10 mouse cellular contexts compared by ENCODE assay signal in the genomic region with DNA sequence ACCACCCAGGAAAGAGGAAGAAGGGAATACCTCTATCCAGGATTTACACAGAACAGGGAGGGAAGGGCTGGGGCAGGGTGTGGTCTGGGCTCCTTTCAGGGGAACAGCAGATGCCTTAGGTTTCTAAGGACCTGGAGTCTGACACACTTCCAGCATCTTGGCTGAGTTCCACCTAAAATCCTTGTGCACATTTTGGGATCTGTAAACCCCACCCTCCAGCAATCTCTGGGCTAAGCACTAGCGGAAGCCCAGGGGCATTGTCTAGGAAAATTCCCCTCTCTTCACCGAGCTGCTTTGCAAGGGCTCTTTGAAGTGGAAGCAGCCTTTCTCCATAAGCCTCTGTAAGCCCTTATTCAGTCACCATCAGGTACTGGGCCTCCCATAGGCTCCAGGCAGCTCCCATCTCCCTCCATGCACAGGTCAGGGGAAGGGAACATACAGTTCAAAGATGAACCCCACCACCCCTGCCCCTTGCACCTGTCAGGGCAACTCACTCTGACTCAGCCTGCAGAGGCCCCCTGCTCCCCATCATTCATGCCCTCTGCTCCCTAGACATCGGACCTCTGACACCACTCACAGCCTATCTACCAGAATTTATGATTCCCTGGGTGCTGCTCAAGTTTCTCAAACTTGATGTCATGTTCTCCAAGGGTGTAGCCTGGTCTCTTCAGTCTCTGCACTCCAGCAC. TPM values are rescaled to one million over a fixed set of nuclear protein-coding genes. Genes with fewer than 3 reads are reported as not detected.
DNase-seq lines count a peak whose midpoint lies in the region; ATAC-seq and TF ChIP-seq lines count a peak whose summit lies in the region.
"Had no signal": no experiment of that assay in that cellular context is flagged by ENCODE, and none has a peak within 500 bp of the region (broad histone marks: within the 10 kb centered on the region; RNA-seq: fewer than 3 reads in every experiment).

No protein-coding gene starts in this region.

- no peak for ATAC-seq in hindbrain, embryonic 16.5 days
- ATAC-seq in hindbrain, embryonic 14.5 days (ENCODE audit: low FRiP score) = no peak
- ATAC-seq in limb, embryonic 14.5 days (ENCODE audit: low FRiP score, low read depth) = peak; percentile 27; the same call in 1 of the 2 replicates
- ATAC-seq in cerebellum, adult (ENCODE audit: insufficient number of reproducible peaks, low FRiP score, low TSS enrichment) = no peak
- ATAC-seq: hindbrain, postnatal 0 days had no signal

- H3K79me3 ChIP-seq in C2C12 (ENCODE audit: low read depth) = no peaks in the 10 kb centered on the region

- H3K9me3 ChIP-seq in hindbrain, embryonic 16.5 days (ENCODE audit: control insufficient read depth, low read length) = no peaks in the 10 kb centered on the region
- no peaks in the 10 kb centered on the region for H3K9me3 ChIP-seq in hindbrain, embryonic 14.5 days (ENCODE audit: control insufficient read depth, low read length)
- no peaks in the 10 kb centered on the region for H3K9me3 ChIP-seq in limb, embryonic 14.5 days (ENCODE audit: control insufficient read depth, low read length)

- peaks cover 12% of the 10 kb centered on the region for H3K4me1 ChIP-seq in hindbrain, embryonic 16.5 days (ENCODE audit: control insufficient read depth, insufficient read depth, low read depth, low read length)
- H3K4me1 ChIP-seq in hindbrain, embryonic 14.5 days (replicated peaks; ENCODE audit: control insufficient read depth, insufficient read depth, low read length) = peaks cover 5% of the 10 kb centered on the region; the same call in 1 of the 2 replicates
- peaks cover 17% of the 10 kb centered on the region for H3K4me1 ChIP-seq in limb, embryonic 14.5 days (ENCODE audit: control insufficient read depth, insufficient read depth, low read length)

- H3K4me2 ChIP-seq in hindbrain, embryonic 16.5 days (ENCODE audit: low read length) = no peak overlapping the region
- no peak overlapping the region for H3K4me2 ChIP-seq in hindbrain, embryonic 14.5 days (replicated peaks)
- no peak overlapping the region for H3K4me2 ChIP-seq in limb, embryonic 14.5 days (replicated peaks; ENCODE audit: low read depth, low read length, severe bottlenecking)

- H3ac ChIP-seq in C2C12 (ENCODE audit: control insufficient read depth, insufficient read length, low read depth) = no peak overlapping the region

- no peaks in the 10 kb centered on the region for H3K27me3 ChIP-seq in hindbrain, embryonic 16.5 days (replicated peaks; ENCODE audit: control insufficient read depth, insufficient read depth, low read length)
- H3K27me3 ChIP-seq in hindbrain, embryonic 14.5 days (ENCODE audit: control insufficient read depth, insufficient read depth, low read length) = no peaks in the 10 kb centered on the region
- H3K27me3 ChIP-seq in C2C12 (ENCODE audit: control insufficient read depth, insufficient read depth, insufficient read length) = no peaks in the 10 kb centered on the region
- H3K27me3 ChIP-seq in limb, embryonic 14.5 days (ENCODE audit: control insufficient read depth, insufficient read depth, low read length) = no peaks in the 10 kb centered on the region

- 38% methylated on average over 3 of the region's 3 CpGs for WGBS in hindbrain, embryonic 16.5 days
- 36% methylated on average over 3 of the region's 3 CpGs for WGBS in hindbrain, embryonic 14.5 days
- 23% methylated on average over 3 of the region's 3 CpGs for WGBS in limb, embryonic 14.5 days

- no peak for DNase-seq in hindbrain, embryonic 14.5 days (ENCODE audit: low spot score)
- DNase-seq in brain, embryonic 14.5 days (ENCODE audit: low read depth) = peak; percentile 70
- DNase-seq in limb, embryonic 14.5 days (ENCODE audit: low spot score) = peak; percentile 68
- no peak for DNase-seq in cerebellum, postnatal 25 days
- no peak for DNase-seq in adrenal gland, adult 2 months
- DNase-seq: right cerebral cortex, adult 18-20 months had no signal

- no peak overlapping the region for H3K27ac ChIP-seq in hindbrain, embryonic 16.5 days (ENCODE audit: low read depth, low read length)
- no peak overlapping the region for H3K27ac ChIP-seq in hindbrain, embryonic 14.5 days
- no peak overlapping the region for H3K27ac ChIP-seq in limb, embryonic 14.5 days (replicated peaks; ENCODE audit: low read depth, low read length)
- H3K27ac ChIP-seq: hindbrain, postnatal 0 days had no signal

- 0 out of 2 replicates have a peak overlapping the region, but pooled peaks have one; percentile 19 for H3K9ac ChIP-seq in hindbrain, embryonic 16.5 days (ENCODE audit: low read depth, low read length)
- no peak overlapping the region for H3K9ac ChIP-seq in hindbrain, embryonic 14.5 days
- no peak overlapping the region for H3K9ac ChIP-seq in limb, embryonic 14.5 days (ENCODE audit: low read depth, low read length, severe bottlenecking)

- TF ChIP-seq CTCF in C2C12 (IDR thresholded peaks at IDR 0.05; ENCODE audit: control insufficient read depth, insufficient read depth, insufficient read length) = no peak
- TF ChIP-seq CTCF in brain, embryonic 14.5 days (IDR thresholded peaks at IDR 0.05; ENCODE audit: borderline replicate concordance, extremely low read depth, insufficient read depth, insufficient read length) = no peak

- no peaks in the 10 kb centered on the region for H3K36me3 ChIP-seq in hindbrain, embryonic 16.5 days (ENCODE audit: control insufficient read depth, insufficient read depth, low read length)
- peaks cover 12% of the 10 kb centered on the region for H3K36me3 ChIP-seq in hindbrain, embryonic 14.5 days (replicated peaks; ENCODE audit: control insufficient read depth, insufficient read depth)
- peaks cover 5% of the 10 kb centered on the region for H3K36me3 ChIP-seq in C2C12 (ENCODE audit: control insufficient read depth, insufficient read depth)
- no peaks in the 10 kb centered on the region; the same call in 1 of the 2 replicates for H3K36me3 ChIP-seq in limb, embryonic 14.5 days (ENCODE audit: control insufficient read depth, insufficient read depth, low read length)

- TF ChIP-seq POLR2A in brain, embryonic 14.5 days (IDR thresholded peaks at IDR 0.05; ENCODE audit: borderline replicate concordance, extremely low read depth, insufficient read depth, insufficient read length, poor library complexity, severe bottlenecking) = no peak
- no peak for TF ChIP-seq POLR2A in limb, embryonic 14.5 days (IDR thresholded peaks at IDR 0.05; ENCODE audit: borderline replicate concordance, extremely low read depth, insufficient read depth, insufficient read length)

- H3K79me2 ChIP-seq in C2C12 (ENCODE audit: control insufficient read depth, insufficient read depth) = no peaks in the 10 kb centered on the region

- H3K4me3 ChIP-seq in hindbrain, embryonic 16.5 days (ENCODE audit: low read length) = no peak overlapping the region
- no peak overlapping the region for H3K4me3 ChIP-seq in hindbrain, embryonic 14.5 days (replicated peaks; ENCODE audit: low read length)
- no peak overlapping the region for H3K4me3 ChIP-seq in C2C12 (ENCODE audit: insufficient read depth, poor library complexity, severe bottlenecking)
- no peak overlapping the region for H3K4me3 ChIP-seq in limb, embryonic 14.5 days (replicated peaks; ENCODE audit: low read length)

TF ChIP-seq in C2C12, 6 proteins besides CTCF, POLR2A, EP300 and RAD21:
- TF ChIP-seq MYOD1 (IDR thresholded peaks at IDR 0.05; ENCODE audit: control insufficient read depth, insufficient read length, low read depth) (peak; percentile 86), CEBPB (IDR thresholded peaks at IDR 0.05; ENCODE audit: low read depth) (no peak), MAX (IDR thresholded peaks at IDR 0.05) (no peak)

RNA-seq across cellular contexts. Expression of a gene that starts 19.8 kb away (rescaled TPM):
- 93.4 and 94.7 TPM in 2 replicates for polyA plus RNA-seq in hindbrain, embryonic 16.5 days (2015; fragmentation: Nextera tagmentation; extraction: Ambion mirVana)
- polyA plus RNA-seq in hindbrain, embryonic 14.5 days (2014; fragmentation: Nextera tagmentation; extraction: Ambion mirVana) = 78.6 and 79.8 TPM in 2 replicates
- polyA plus RNA-seq in C2C12 (2012; fragmentation: generic; extraction: Trizol) = 26.7 TPM
- 35.8 and 42.3 TPM in 2 replicates for polyA plus RNA-seq in brain, embryonic 14.5 days (2012; rRNA removed)
- 28.6 and 34.4 TPM in 2 replicates for polyA plus RNA-seq in limb, embryonic 14.5 days (2012; rRNA removed)
- polyA plus RNA-seq in limb, embryonic 14.5 days (2014; fragmentation: Nextera tagmentation; extraction: Ambion mirVana) = 70.4 and 75.5 TPM in 2 replicates
- 10 to 100 TPM; 32.3 to 37.0 TPM for total RNA-seq in adrenal gland, adult 2 months (2021)
- 21.9 and 28.9 TPM in 2 replicates for polyA plus RNA-seq in adrenal gland, adult 2 months (2012; rRNA removed)

RNA-seq across cellular contexts. Expression of a gene that starts 36.5 kb away (rescaled TPM):
- 3.1 and 4.2 TPM in 2 replicates for polyA plus RNA-seq in hindbrain, embryonic 16.5 days (2015; fragmentation: Nextera tagmentation; extraction: Ambion mirVana)
- polyA plus RNA-seq in hindbrain, embryonic 14.5 days (2014; fragmentation: Nextera tagmentation; extraction: Ambion mirVana) = 4.2 and 4.3 TPM in 2 replicates
- 0.51 TPM for polyA plus RNA-seq in C2C12 (2012; fragmentation: generic; extraction: Trizol)
- 4.7 and 5.2 TPM in 2 replicates for polyA plus RNA-seq in brain, embryonic 14.5 days (2012; rRNA removed)
- polyA plus RNA-seq in limb, embryonic 14.5 days (2012; rRNA removed) = 6.6 and 8.1 TPM in 2 replicates
- 7.3 and 8.3 TPM in 2 replicates for polyA plus RNA-seq in limb, embryonic 14.5 days (2014; fragmentation: Nextera tagmentation; extraction: Ambion mirVana)
- 1 to 10 TPM; 1.4 to 1.9 TPM for total RNA-seq in adrenal gland, adult 2 months (2021)
- polyA plus RNA-seq in adrenal gland, adult 2 months (2012; rRNA removed) = 1.2 and 1.7 TPM in 2 replicates

Comparison
In these comparisons a context has a peak if more than half of its experiments do, and no peak if none do; other contexts are left out.
1. DNase-seq: peak in brain, embryonic 14.5 days (single experiment) and limb, embryonic 14.5 days (single experiment); none in hindbrain, embryonic 14.5 days (single experiment), cerebellum, postnatal 25 days (0 of 2) and adrenal gland, adult 2 months (single experiment).